In the genomic region with DNA sequence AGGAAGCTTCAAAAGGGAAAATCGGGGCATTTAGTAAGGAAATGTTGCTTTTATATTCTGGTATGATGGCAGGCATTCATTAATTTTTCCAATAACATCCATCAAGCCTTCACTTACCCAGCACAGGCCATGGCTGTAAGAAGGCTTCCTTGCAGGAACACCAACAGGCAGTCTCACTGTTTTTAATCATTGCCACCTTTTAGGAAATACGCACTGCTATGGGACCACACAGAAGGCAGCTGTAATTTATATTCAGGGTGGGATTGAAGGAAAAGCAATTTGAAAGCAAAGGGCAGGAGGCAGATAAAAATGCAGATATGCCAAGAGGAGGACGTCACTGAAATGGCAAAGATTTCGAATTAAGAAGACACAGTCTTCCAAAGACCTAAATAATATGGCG, we compare ENCODE assay signal across 26 mouse cellular contexts.
"Had no signal": no experiment of that assay in that cellular context is flagged by ENCODE, and none has a peak within 500 bp of the region (broad histone marks: within the 10 kb centered on the region; RNA-seq: fewer than 3 reads in every experiment).

No protein-coding gene starts in this region.

- DNase-seq: gastrocnemius, adult 2 months; gastrocnemius, postnatal 10 days; gastrocnemius, postnatal 25 days; heart, adult 18-20 months; heart, postnatal 10 days; heart, postnatal 4 days; kidney, adult 18-20 months; kidney, adult 8-10 months; kidney, postnatal 10 days; kidney, postnatal 25 days; kidney, postnatal 4 days; liver; liver, embryonic 13.5 days had no signal

- H3K9ac ChIP-seq: heart, embryonic 12.5 days; hindbrain, embryonic 12.5 days; hindbrain, embryonic 14.5 days; intestine, embryonic 15.5 days; limb, embryonic 12.5 days; liver, embryonic 13.5 days had no signal

- H3K4me3 ChIP-seq: gastrocnemius, adult 2 months; heart, embryonic 10.5 days; heart, embryonic 12.5 days; hindbrain, embryonic 10.5 days; hindbrain, embryonic 12.5 days; intestine, embryonic 15.5 days; layer of hippocampus, adult 2 months; left cerebral cortex, adult 2 months; limb, embryonic 12.5 days; liver, embryonic 13.5 days had no signal

- H3K4me1 ChIP-seq: hindbrain, embryonic 10.5 days; hindbrain, embryonic 12.5 days; intestine, embryonic 15.5 days; liver, embryonic 13.5 days had no signal

- ATAC-seq: hindbrain, embryonic 16.5 days; inflammation-experienced regulatory T-cells, adult 6 months; intestine, embryonic 15.5 days; intestine, postnatal 0 days had no signal

- H3K27ac ChIP-seq: gastrocnemius, adult 2 months; heart, embryonic 10.5 days; hindbrain, embryonic 10.5 days; hindbrain, embryonic 12.5 days; hindbrain, embryonic 14.5 days; intestine, embryonic 15.5 days; layer of hippocampus, adult 2 months; left cerebral cortex, adult 2 months; limb, embryonic 12.5 days; liver, embryonic 13.5 days had no signal

- H3K27me3 ChIP-seq: heart, embryonic 12.5 days; hindbrain, embryonic 12.5 days; intestine, embryonic 15.5 days; limb, embryonic 12.5 days; liver, embryonic 13.5 days had no signal

- H3K36me3 ChIP-seq: heart, embryonic 10.5 days; heart, embryonic 12.5 days; hindbrain, embryonic 10.5 days; hindbrain, embryonic 12.5 days; intestine, embryonic 15.5 days; limb, embryonic 12.5 days; liver, embryonic 13.5 days had no signal

- H3K4me2 ChIP-seq: heart, embryonic 12.5 days; hindbrain, embryonic 12.5 days; hindbrain, embryonic 14.5 days; intestine, embryonic 15.5 days; limb, embryonic 12.5 days; liver, embryonic 11.5 days; liver, embryonic 13.5 days had no signal

- H3K9me3 ChIP-seq: heart, embryonic 10.5 days; heart, embryonic 12.5 days; hindbrain, embryonic 10.5 days; hindbrain, embryonic 12.5 days; intestine, embryonic 15.5 days; limb, embryonic 12.5 days; liver, embryonic 13.5 days had no signal
